Mouse (Mus musculus) embryonic facial prominence, embryonic 12.5 days (tissue): ENCODE measurements around the gene Batf. TPM values are rescaled to one million over a fixed set of nuclear protein-coding genes. Genes with fewer than 3 reads are reported as not detected.
A peak's percentile ranks its signal among the peaks of the same experiment; 100 is the strongest.

Experiments used
- ATAC-seq: fragments of 200-750 bp; cut with Nextera tagmentation; 2 replicates; pipeline ENCODE4 v1.8.0; 2017; ENCODE audit not compliant: insufficient number of reproducible peaks, insufficient read depth, low FRiP score, low TSS enrichment
- H3K27ac ChIP-seq: fragments of 300-500 bp; sonication (generic); 2 replicates; pipeline ENCODE4 v1.5.1; 2016; ENCODE audit warnings: mild to moderate bottlenecking
- H3K27me3 ChIP-seq: fragments of 300-500 bp; sonication (generic); 2 replicates; pipeline ENCODE4 v1.6.1; 2016; ENCODE audit warnings: mild to moderate bottlenecking, moderate library complexity
- H3K36me3 ChIP-seq: fragments of 300-500 bp; sonication (generic); 2 replicates; pipeline ENCODE4 v1.6.1; 2016; ENCODE audit warnings: mild to moderate bottlenecking
- H3K4me1 ChIP-seq: fragments of 300-500 bp; sonication (generic); 2 replicates; pipeline ENCODE4 v1.6.1; 2016
- H3K4me2 ChIP-seq: fragments of 300-500 bp; sonication (generic); replicated peaks from 2 replicates; pipeline ENCODE4 v1.6.1; 2016; ENCODE audit warnings: mild to moderate bottlenecking, moderate library complexity
- H3K4me3 ChIP-seq: fragments of 300-500 bp; sonication (generic); 2 replicates; pipeline ENCODE4 v1.5.1; 2016; ENCODE audit warnings: mild to moderate bottlenecking
- H3K9ac ChIP-seq: fragments of 300-500 bp; sonication (generic); 2 replicates; pipeline ENCODE4 v1.6.1; 2016; ENCODE audit warnings: mild to moderate bottlenecking, moderate library complexity
- H3K9me3 ChIP-seq: fragments of 300-500 bp; sonication (generic); 2 replicates; pipeline ENCODE4 v1.6.1; 2016; ENCODE audit warnings: mild to moderate bottlenecking, moderate library complexity
- WGBS: fragments of 180-500 bp; shearing (Covaris S2); methylation state at CpG from one replicate; pipeline ENCODE4 v1.1.7; 2016; 5-methylcytosine and 5-hydroxymethylcytosine counted together
- polyA plus RNA-seq: library from polyadenylated mRNA; unstranded; fragments of >200 nt; fragmentation: Nextera tagmentation; extraction: Ambion mirVana; gene quantifications from 2 replicates; pipeline ENCODE4 v1.2.1, GENCODE M21; 2016

The Batf gene
- polyA plus RNA-seq: 4.7 and 6.8 TPM in 2 replicates

DNA sequence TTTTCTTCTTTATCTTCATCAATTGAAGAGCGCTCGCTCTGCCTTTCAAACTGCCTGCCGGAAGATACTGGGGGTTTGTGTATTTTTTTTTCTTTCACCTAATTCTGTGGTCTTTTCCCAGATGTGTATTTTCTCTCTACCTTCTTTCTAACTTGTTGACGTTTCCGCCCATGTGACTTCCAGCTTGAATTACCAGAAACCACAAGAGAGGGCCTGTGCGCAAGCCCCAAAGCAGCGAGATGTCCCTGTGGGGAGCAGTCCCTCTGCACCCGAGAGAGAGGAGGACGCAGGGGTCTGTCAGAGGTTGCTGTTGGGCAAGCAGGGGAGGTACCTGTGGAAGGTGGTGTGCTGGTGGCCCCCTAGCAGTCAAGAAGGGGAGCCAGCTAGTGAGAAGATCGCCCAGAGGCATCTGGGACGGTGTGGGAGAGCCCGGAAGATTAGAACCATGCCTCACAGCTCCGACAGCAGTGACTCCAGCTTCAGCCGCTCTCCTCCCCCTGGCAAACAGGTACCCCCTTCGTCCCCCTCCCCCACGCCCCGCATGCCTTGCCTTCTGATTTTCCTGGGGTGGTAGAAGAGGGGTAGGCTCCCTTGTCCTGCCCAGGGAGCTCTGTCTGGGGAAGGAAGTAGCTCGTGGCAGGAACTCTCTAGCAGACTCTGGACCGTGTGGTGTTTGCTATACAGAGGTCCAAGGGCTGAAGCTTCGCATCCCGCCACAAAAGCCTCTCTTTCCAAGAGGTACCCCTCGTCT is at the start of gene Batf:
Gene Batf, plus strand, starts transcription at position 204 of the 751 bp plus-strand sequence.
- no peak within 1 kb of the TSS; the same call in 1 of the 2 replicates for H3K9ac ChIP-seq
- H3K36me3 ChIP-seq: no peaks in the 10 kb centered on the region

DNA sequence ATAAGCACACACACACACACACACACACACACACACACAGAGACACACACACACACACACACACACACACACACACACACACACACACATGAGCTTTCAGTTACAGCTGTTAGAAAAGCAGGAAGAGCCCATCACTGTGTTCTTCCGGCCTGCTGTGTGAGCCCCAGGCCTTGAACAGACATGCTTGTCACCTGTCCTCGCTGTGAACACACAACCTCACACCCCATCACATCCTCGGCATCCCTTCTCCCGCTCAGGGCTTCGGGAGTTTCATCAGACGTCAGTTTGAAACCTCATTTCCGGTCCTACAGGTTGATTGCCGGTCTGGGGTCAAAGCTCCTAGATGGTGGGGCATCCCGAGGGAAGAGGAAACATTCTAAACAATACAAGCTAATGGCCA is 48.5 kb upstream of the Batf start:
- no peak overlapping the region for H3K4me3 ChIP-seq
- WGBS: 46% methylated on average over 9 of the region's 9 CpGs
- no peak for ATAC-seq
- 0 out of 2 replicates have a peak, but pooled peaks cover 4% of the 10 kb centered on the region for H3K36me3 ChIP-seq
- H3K27me3 ChIP-seq: no peaks in the 10 kb centered on the region
- no peak overlapping the region for H3K9ac ChIP-seq
- H3K9me3 ChIP-seq: no peaks in the 10 kb centered on the region
- no peak overlapping the region for H3K27ac ChIP-seq
- H3K4me1 ChIP-seq: 0 out of 2 replicates have a peak, but pooled peaks cover 8% of the 10 kb centered on the region
- H3K4me2 ChIP-seq: no peak overlapping the region

More for the DNA sequence above, at the start of gene Batf:
- WGBS: 20% methylated on average over 22 of the region's 22 CpGs
- Histone ChIP-seq H3K4me1 (peaks cover 10% of the 10 kb centered on the region), H3K27ac (no peak within 1 kb of the TSS), H3K27me3 (no peaks in the 10 kb centered on the region), H3K4me2 (peak within 1 kb of the TSS; percentile 44), H3K9me3 (no peaks in the 10 kb centered on the region), H3K4me3 (peak within 1 kb of the TSS; percentile 21)
- 0 out of 2 replicates have a peak, but pooled peaks have one; percentile 41 for ATAC-seq

DNA sequence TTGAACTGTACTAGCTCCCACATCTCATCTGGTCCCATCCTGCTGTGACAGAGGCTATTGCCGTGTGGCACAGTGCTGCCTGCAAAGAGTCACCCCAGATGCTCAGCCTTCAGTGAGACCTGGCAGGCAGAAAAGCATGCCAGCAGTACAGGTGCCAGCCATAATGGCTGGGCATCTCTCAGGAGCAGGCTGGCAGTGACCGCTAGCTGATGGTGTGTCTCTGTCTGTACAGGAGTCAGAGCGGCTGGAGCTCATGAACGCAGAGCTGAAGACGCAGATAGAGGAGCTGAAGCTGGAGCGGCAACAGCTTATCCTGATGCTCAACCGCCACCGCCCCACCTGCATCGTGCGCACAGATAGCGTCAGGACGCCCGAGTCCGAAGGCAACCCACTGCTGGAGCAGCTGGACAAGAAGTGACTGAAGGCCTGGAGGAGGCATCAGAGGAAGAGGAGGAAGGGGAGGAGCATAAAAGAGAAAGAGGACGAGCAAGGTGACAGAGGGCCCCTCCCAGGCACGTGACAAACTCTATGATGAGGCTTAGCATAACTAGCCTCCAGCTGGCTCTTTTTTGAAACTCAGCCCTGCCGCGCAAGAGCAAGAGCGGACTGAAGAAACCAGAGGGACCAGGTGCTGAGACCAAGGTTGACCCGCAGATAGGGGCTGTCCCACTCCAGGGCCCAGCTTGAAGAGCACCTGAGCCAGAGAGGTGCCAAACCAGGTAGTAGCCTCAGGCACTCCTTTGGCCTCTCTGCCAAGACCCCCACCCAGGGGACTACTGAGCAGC is 47.7 kb upstream of the Batf start:
- Histone ChIP-seq H3K27ac (no peak overlapping the region), H3K4me3 (no peak overlapping the region), H3K4me2 (no peak overlapping the region), H3K9ac (no peak overlapping the region), H3K9me3 (no peaks in the 10 kb centered on the region), H3K4me1 (0 out of 2 replicates have a peak, but pooled peaks cover 8% of the 10 kb centered on the region), H3K36me3 (0 out of 2 replicates have a peak, but pooled peaks cover 4% of the 10 kb centered on the region), H3K27me3 (no peaks in the 10 kb centered on the region)
- no peak for ATAC-seq
- 77% methylated on average over 20 of the region's 20 CpGs for WGBS

- WGBS: 85% methylated on average over 12 of the region's 12 CpGs
- H3K4me1 ChIP-seq: 0 out of 2 replicates have a peak, but pooled peaks cover 8% of the 10 kb centered on the region
- no peak overlapping the region for H3K4me3 ChIP-seq
- no peak overlapping the region for H3K4me2 ChIP-seq
- no peak overlapping the region for H3K27ac ChIP-seq
- no peak overlapping the region for H3K9ac ChIP-seq
- ATAC-seq: no peak
- 0 out of 2 replicates have a peak, but pooled peaks cover 4% of the 10 kb centered on the region for H3K36me3 ChIP-seq
- H3K9me3 ChIP-seq: no peaks in the 10 kb centered on the region
- no peaks in the 10 kb centered on the region for H3K27me3 ChIP-seq
These were observed 47.0 kb upstream of the Batf start for GRCm38 (mm10) chr12:85639326-85640008.

- Histone ChIP-seq H3K36me3 (0 out of 2 replicates have a peak, but pooled peaks cover 4% of the 10 kb centered on the region), H3K9me3 (no peaks in the 10 kb centered on the region), H3K4me1 (0 out of 2 replicates have a peak, but pooled peaks cover 8% of the 10 kb centered on the region), H3K4me2 (no peak overlapping the region), H3K4me3 (no peak overlapping the region), H3K27ac (no peak overlapping the region), H3K9ac (no peak overlapping the region), H3K27me3 (no peaks in the 10 kb centered on the region)
- 73% methylated on average over 10 of the region's 10 CpGs for WGBS
- no peak for ATAC-seq
These were observed 45.5 kb upstream of the Batf start for GRCm38 (mm10) chr12:85640852-85641563.

DNA sequence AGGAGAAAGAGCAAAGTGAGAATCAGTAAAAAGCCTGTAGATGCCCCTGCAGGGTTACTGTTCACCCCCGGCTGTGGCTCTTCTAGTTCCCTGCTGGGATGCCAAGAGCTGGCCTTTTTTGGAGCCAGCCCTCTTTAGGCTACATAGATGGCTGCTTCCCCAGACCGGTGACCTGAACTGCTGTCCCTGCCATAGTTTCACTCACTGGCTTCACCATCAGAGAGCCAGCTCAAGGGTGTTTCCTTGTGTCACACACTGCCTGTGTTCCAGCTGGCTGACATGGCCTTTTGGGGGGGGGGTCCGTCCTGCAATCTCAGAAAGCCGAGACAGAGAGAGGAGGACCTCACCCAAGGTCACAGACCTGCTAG is 44.9 kb upstream of the Batf start:
- H3K9me3 ChIP-seq: no peaks in the 10 kb centered on the region
- 0 out of 2 replicates have a peak, but pooled peaks cover 8% of the 10 kb centered on the region for H3K4me1 ChIP-seq
- 67% methylated on average over 4 of the region's 4 CpGs for WGBS
- H3K4me3 ChIP-seq: no peak overlapping the region
- no peak for ATAC-seq
- H3K27ac ChIP-seq: no peak overlapping the region
- no peak overlapping the region for H3K4me2 ChIP-seq
- no peaks in the 10 kb centered on the region for H3K27me3 ChIP-seq
- 0 out of 2 replicates have a peak, but pooled peaks cover 4% of the 10 kb centered on the region for H3K36me3 ChIP-seq
- H3K9ac ChIP-seq: no peak overlapping the region

DNA sequence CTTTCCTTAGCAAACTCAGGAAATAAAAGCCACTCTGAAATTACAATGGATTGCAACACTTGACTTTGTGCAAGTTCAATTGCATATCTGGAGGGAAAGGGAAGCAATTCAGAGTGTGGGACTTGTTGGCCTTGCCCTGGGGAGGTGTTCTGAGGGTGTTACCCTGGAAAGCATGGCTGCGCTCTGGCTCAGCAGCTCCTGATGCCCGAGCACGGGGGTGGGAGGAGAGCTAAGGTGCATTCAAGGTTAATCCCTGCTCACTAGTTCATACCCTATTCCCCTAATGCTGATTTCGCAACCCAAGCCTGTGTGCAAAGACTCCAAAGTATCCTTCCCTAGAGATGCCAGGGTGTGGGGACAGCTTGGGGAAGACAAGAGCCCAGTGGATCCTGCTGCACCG is 42.7 kb upstream of the Batf start:
- H3K4me3 ChIP-seq: no peak overlapping the region
- WGBS: 71% methylated on average over 5 of the region's 5 CpGs

GRCm38 (mm10) chr12:85645664-85646063 is 40.8 kb upstream of the Batf start:
- WGBS: 84% methylated on average over 4 of the region's 4 CpGs
- no peaks in the 10 kb centered on the region for H3K9me3 ChIP-seq
- H3K4me3 ChIP-seq: no peak overlapping the region
- H3K4me1 ChIP-seq: 0 out of 2 replicates have a peak, but pooled peaks cover 8% of the 10 kb centered on the region
- H3K27ac ChIP-seq: no peak overlapping the region
- no peak overlapping the region for H3K4me2 ChIP-seq
- no peak overlapping the region for H3K9ac ChIP-seq
- ATAC-seq: no peak
- H3K36me3 ChIP-seq: no peaks in the 10 kb centered on the region
- no peaks in the 10 kb centered on the region for H3K27me3 ChIP-seq

More for the DNA sequence above, 42.7 kb upstream of the Batf start:
- H3K27ac ChIP-seq: no peak overlapping the region
- no peak for ATAC-seq
- no peaks in the 10 kb centered on the region for H3K9me3 ChIP-seq
- 0 out of 2 replicates have a peak, but pooled peaks cover 8% of the 10 kb centered on the region for H3K4me1 ChIP-seq
- H3K36me3 ChIP-seq: 0 out of 2 replicates have a peak, but pooled peaks cover 4% of the 10 kb centered on the region
- H3K9ac ChIP-seq: no peak overlapping the region
- H3K27me3 ChIP-seq: no peaks in the 10 kb centered on the region
- no peak overlapping the region for H3K4me2 ChIP-seq

- H3K27ac ChIP-seq: no peak overlapping the region
- H3K36me3 ChIP-seq: no peaks in the 10 kb centered on the region
- no peak overlapping the region for H3K4me2 ChIP-seq
- H3K4me1 ChIP-seq: no peaks in the 10 kb centered on the region
- H3K27me3 ChIP-seq: no peaks in the 10 kb centered on the region
- H3K4me3 ChIP-seq: no peak overlapping the region
- 44% methylated on average over 10 of the region's 10 CpGs for WGBS
- no peak overlapping the region for H3K9ac ChIP-seq
- H3K9me3 ChIP-seq: no peaks in the 10 kb centered on the region
- ATAC-seq: no peak
These were observed 39.1 kb upstream of the Batf start for GRCm38 (mm10) chr12:85647346-85647745.

GRCm38 (mm10) chr12:85647955-85648354 is 38.5 kb upstream of the Batf start:
- H3K9me3 ChIP-seq: no peaks in the 10 kb centered on the region
- H3K27me3 ChIP-seq: no peaks in the 10 kb centered on the region
- H3K9ac ChIP-seq: no peak overlapping the region
- H3K36me3 ChIP-seq: no peaks in the 10 kb centered on the region
- no peak overlapping the region for H3K4me3 ChIP-seq
- H3K4me2 ChIP-seq: no peak overlapping the region
- H3K27ac ChIP-seq: no peak overlapping the region
- WGBS: 91% methylated on average over 1 of the region's 1 CpGs
- no peak for ATAC-seq
- H3K4me1 ChIP-seq: no peaks in the 10 kb centered on the region

DNA sequence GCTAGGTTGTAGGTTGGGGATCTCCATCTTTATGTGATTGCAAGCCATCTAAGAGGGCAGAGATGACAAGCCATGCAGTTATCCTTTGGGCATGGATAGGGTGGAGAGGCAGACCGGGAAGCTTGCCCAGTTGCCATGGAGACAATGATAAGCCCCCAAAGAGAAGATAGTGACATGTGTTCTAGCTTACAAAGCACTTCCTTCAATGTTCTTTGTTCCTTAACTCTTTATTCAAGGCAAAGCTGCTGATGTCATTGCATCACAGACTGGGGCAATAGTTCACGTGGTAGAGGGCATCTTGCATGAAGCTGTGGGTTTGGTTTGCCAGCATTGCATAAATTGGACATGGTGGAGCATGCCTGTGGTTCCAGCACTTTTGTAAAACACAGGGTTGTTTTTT is 27.1 kb upstream of the Batf start:
- Histone ChIP-seq H3K36me3 (no peaks in the 10 kb centered on the region), H3K9ac (no peak overlapping the region), H3K4me2 (no peak overlapping the region), H3K27me3 (no peaks in the 10 kb centered on the region), H3K27ac (no peak overlapping the region), H3K4me3 (no peak overlapping the region), H3K4me1 (no peaks in the 10 kb centered on the region), H3K9me3 (no peaks in the 10 kb centered on the region)
- WGBS: 77% methylated on average over 2 of the region's 2 CpGs
- no peak for ATAC-seq
